Mouse (Mus musculus): ENCODE measurements around the gene Kbtbd7. TPM values are rescaled to one million over a fixed set of nuclear protein-coding genes. Genes with fewer than 3 reads are reported as not detected.
"Not testable (repeated sequence)": the region's sequence is repeated elsewhere in the genome, so short reads cannot be mapped to it uniquely, and the experiment has no call there.

Gene Kbtbd7
- total RNA-seq, 2 experiments from 2014 or later: 10.0 to 10.9 TPM

DNA sequence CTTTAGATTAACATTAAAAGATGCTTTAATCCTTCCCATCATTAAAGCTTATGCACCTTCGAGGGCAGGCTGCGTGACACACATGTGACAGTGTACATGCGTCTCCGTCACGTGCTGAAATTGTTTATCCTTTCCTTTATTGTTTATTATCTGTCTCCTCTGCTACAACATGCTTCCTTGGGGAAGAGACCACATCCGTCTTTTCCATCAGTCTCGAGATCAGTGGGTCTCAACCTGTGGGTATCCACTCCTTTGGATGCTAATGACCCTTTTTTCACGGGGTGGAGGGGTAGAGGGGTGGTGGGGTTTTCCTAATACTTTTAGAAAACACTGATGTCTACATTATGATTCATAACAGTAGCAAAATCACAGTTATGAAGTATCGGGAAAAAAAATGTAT lies 18.3 kb downstream of the Kbtbd7 start:
- intact Hi-C loops (cut with DNase I): no loop called here

DNA sequence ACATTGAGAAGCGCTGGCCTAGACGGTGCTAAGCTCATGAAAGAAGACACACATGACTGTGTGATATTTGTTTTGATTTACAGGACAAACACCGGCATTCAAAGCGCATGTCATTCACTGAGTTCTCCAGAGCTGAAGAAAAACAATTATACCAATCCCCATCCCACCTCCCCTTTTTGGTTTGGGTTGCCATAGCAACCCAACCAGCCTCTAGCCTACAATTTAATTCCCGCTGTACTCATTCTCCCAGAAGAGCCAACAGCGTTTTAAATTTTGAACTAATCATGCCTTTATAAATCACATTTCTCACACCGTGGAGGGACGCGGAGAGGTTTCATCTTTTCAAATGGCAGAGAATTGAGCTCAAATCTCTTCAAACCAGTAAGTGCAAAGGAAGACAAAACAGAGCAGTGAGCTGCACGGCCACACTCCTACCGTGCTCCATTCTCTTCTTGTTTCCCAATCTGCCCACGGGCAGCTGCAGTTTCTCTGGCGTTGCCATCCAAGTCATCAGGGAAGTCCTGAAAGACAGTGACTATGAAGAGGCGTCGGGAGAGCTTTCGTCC lies 18.8 kb downstream of the Kbtbd7 start:
- intact Hi-C loops (cut with DNase I): no loop called here

More for the DNA sequence above, 18.3 kb downstream of the Kbtbd7 start:
- DNase-seq: no peak

DNA sequence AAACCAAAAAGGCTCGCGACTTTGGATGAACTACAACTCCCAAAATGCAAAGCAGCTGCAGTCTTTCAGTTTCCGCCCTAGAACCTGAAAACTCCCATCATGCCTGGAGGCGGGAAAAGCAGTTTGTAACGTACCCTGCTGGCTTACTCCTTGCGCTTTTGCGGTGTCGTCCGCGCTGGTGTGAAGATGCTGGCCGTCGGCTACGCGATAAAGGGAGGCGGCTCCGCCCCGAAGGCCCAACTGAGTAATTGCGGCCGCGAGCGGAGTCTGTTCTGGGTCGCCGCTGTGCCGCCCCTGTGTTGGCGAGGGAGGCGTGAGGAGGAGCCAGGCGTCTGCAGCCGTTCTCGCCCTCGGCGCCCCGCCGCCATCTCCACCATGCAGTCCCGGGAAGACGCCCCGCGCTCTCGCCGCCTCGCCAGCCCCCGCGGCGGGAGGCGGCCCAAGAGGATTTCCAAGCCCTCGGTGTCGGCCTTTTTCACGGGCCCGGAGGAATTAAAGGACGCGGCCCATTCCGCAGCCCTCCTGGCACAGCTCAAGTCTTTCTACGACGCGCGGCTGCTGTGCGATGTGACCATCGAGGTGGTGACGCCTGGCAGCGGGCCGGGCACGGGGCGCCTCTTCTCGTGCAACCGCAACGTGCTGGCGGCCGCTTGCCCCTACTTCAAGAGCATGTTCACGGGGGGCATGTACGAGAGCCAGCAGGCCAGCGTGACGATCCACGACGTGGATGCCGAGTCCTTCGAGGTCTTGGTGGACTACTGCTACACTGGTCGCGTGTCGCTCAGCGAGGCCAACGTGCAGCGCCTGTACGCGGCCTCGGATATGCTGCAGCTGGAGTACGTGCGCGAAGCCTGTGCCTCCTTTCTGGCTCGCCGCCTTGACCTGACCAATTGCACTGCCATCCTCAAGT lies 25.6 kb downstream of the Kbtbd7 start, which contains the start of gene Kbtbd6:
Gene Kbtbd6, plus strand, starts transcription at position 155 of the 910 bp plus-strand sequence.
- DNase-seq: peak; percentile 68 to 78
- intact Hi-C loops (cut with DNase I): not testable (repeated sequence)

More for the DNA sequence above, 18.8 kb downstream of the Kbtbd7 start:
- no peak for DNase-seq

DNA sequence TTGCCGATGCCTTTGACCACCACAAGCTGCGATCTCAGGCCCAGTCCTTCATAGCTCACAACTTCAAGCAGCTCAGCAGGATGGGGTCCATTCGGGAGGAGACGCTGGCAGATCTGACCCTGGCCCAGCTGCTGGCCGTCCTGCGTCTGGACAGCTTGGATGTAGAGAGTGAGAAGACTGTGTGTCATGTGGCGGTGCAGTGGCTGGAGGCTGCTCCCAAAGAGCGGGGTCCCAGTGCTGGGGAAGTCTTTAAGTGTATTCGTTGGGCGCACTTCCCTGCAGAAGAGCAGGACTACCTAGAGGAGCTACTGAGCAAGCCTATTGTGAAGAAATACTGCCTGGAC lies 26.3 kb downstream of the Kbtbd7 start:
- DNase-seq; intact Hi-C loops (cut with DNase I): not testable (repeated sequence)

DNA sequence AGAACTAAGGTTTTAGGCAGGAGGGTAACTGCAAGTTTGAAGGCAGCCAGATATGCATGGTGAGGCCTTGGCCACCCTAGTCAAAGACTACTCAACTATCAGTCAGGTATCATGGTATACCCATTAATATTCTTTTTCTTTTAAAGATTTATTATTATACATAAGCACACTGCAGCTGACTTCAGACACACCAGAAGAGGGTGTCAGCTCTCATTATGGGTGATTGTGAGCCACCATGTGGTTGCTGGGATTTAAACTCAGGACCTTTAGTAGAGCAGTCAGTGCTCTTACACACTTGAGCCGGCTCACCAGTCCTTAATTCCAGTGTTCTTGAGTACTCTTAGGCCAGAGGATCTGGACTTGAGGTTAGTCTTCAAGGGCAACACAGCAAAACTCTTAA lies 34.1 kb downstream of the Kbtbd7 start:
- no peak for DNase-seq
- intact Hi-C loops (cut with DNase I): no loop called here

DNA sequence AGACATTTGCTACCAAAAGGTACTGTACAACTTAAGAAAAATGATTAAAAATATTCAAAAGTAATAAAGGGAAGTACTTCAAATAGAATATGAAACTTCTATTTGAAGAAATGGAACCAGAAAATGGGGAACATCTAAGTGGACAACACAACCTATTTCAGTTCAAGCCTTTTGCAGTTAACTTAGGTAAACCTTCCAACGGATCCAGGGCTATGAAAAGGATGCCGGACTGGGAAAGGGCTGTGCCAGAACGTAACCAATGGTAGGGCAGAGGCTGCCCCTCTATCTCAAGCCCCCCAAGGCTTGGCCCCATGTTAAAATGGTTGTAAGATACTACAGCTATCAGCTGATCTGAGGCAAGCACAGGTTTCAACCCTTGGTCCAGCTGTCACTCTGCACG lies 34.7 kb downstream of the Kbtbd7 start:
- intact Hi-C loops (cut with DNase I): no loop called here

DNA sequence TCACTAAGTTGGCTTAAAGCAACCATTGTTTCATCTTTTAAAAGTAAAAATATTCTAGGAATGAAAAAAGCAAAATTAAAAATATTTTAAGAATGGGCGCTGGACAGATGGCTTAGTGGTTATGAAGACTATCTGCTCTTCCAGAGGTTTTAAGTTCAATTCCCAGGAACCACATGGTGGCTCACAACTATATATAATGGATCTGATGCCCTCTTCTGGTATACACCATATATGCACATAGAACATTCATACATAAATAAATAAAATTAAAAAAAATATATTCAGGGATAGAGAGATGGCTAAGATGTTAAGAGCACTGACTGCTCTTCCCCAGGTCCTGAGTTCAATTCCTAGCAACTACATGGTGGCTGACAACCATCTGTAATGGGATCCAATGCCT lies 39.3 kb downstream of the Kbtbd7 start:
- DNase-seq: no peak
- intact Hi-C loops (cut with DNase I): loop anchor here (2.0 to 5.0 kb wide), 2 partner anchors 71 to 338 kb away; no protein-coding TSS in a partner anchor

More for the DNA sequence above, 34.7 kb downstream of the Kbtbd7 start:
- no peak for DNase-seq

DNA sequence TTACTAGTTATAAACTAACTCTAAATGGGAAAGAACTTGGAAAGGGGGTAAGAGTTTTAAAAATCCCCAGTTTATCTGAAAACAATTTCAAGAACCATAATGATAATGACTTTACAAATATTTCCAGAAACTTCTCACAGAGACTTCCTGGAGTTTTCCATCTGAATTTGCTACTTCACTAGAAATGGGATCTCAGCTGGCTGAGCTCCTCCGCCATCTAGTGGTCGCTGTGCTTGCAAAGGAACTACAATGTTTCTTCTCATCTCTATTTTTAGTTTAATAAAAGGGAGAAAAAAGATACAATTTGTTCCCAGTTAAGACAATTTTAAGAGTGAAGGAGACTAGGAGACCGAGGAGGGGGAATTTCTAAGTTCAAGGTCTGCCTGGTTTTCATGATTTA lies 41.3 kb downstream of the Kbtbd7 start:
- intact Hi-C loops (cut with DNase I): loop anchor here (2.0 to 5.0 kb wide), 2 partner anchors 73 to 340 kb away; no protein-coding TSS in a partner anchor
- peak; percentile 69 to 81 for DNase-seq

DNA sequence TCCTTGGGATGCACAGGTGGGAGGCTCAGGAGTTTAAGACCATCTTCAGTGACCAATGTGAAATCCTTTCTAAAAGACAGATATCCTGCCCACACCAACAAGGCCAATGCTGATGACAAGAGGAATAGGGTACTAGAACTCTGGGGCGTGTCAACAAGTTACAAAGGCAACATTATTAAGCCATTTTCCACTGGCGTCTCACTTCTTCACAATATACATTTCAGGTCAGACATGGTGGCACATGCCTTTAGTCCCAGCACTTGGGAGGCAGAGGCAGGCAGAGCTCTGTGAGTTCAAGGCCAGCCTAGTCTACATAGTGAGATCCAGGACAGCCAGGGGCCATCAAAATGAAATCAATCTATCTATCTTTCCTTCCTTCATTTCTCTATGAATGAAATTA lies 47.1 kb downstream of the Kbtbd7 start:
- DNase-seq: no peak
- intact Hi-C loops (cut with DNase I): no loop called here

Other genes starting within 250 kb of the Kbtbd7 start
- not detected for gene Zfp957, start 179.1 kb upstream of the Kbtbd7 start, total RNA-seq (2021)
- gene Rgcc, start 124.9 kb upstream of the Kbtbd7 start, total RNA-seq (2021): 10 to 100 TPM; 78.5 to 80.3 TPM
- gene Naa16, start 35.7 kb upstream of the Kbtbd7 start, total RNA-seq (2021): 10 to 100 TPM; 12.5 to 15.6 TPM
- 1 to 10 TPM; 5.3 to 5.5 TPM for gene Mtrf1, start 28.7 kb upstream of the Kbtbd7 start, total RNA-seq (2021)
- gene Kbtbd6, start 25.3 kb downstream of the Kbtbd7 start, total RNA-seq (2021): under 1 TPM; 0.31 to 0.41 TPM
- gene Elf1, start 54.7 kb downstream of the Kbtbd7 start, total RNA-seq (2021): 10 to 100 TPM; 20.8 to 21.5 TPM
- gene Wbp4, start 55.0 kb downstream of the Kbtbd7 start, total RNA-seq (2021): 10 to 100 TPM; 19.8 to 21.8 TPM
- 10 to 100 TPM; 70.4 to 72.2 TPM for gene Sugt1, start 161.2 kb downstream of the Kbtbd7 start, total RNA-seq (2021)
- under 1 TPM; 0.24 to 0.74 TPM for gene Cnmd, start 235.7 kb downstream of the Kbtbd7 start, total RNA-seq (2021)

All from heart, postnatal 14 days (tissue).